Mouse (Mus musculus) layer of hippocampus, adult 8-10 months (tissue): ENCODE results near the gene Fto. TPM values are rescaled to one million over a fixed set of nuclear protein-coding genes. Genes with fewer than 3 reads are reported as not detected.

Experiments
- DNase-seq, 2 experiments: peaks; one replicate each; pipeline ENCODE4 v3.0.0; 2022; ENCODE audit warnings: low spot score in 2 of 2
- total RNA-seq, 4 experiments: library from RNA; stranded (reverse); gene quantifications; 2 replicates each; pipeline ENCODE4 v1.2.4; 2022

Gene Fto
- total RNA-seq, 4 experiments from 2014 or later: 143 to 151 (median 148) TPM

DNA sequence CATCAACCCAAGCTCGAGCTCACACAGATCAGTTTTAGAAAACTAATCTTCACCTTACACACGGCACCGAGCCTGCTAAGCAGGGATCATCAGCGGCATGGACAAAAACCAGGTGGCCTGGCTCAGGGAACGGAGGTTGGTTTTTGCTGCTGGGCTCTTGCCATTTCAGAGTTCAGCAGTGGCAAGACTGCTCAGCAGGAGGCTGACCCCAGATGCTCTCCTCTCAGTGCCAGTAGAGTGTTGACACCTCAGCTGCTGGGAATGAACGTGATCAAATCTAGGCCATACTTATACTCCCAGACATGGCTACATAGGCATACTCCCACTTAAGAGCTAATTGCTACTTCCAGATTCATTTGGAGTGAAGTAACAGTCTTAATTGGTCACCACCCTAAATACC is 245.1 kb downstream of the Fto start:
- DNase-seq: no peak

DNA sequence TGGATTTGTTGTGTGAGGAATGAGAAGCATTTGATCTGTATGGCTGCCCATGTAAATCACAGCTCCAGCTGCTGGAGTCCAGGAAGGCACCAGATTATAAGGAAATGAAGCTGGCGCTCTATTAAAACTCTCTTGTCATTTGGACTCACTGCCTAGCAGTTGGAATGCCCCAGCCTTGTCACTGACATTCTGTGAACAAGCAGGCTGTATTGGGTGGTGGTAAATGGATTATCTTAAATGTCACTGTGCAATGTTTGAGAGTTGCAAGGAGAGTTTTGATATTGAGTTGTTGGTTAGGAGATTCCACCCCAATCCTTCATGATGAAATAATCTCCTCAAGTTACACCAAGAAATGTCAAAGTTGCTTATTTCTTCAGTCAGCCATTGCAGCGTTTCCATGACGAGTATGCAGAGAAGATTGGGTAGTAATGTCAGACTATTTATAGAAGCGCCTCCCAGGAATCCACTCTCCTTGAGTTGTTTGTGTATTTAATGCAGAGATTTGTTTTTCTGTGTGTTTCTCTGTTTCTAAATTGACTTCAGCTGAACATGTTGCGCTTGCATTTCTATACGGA is 246.8 kb downstream of the Fto start:
- no peak for DNase-seq

DNA sequence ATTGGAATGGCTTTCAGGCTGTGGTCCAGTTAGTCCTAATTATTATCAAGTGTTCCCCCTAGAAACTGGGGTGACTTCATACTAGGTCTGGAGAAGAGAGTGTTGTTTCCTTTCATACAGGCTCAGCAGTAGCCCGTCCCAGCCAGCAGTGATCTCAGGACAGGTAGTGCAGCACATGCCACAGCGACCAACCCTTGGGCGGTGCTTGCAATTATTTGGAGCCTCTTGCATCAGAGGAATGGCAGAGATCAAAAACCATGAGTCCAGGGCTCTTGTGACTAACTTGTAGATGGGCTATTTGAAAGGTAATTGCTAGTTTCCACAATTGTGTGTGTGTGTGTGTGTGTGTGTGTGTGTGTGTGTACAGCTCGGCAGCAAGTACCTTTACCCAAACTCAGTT is 247.9 kb downstream of the Fto start:
- no peak for DNase-seq

DNA sequence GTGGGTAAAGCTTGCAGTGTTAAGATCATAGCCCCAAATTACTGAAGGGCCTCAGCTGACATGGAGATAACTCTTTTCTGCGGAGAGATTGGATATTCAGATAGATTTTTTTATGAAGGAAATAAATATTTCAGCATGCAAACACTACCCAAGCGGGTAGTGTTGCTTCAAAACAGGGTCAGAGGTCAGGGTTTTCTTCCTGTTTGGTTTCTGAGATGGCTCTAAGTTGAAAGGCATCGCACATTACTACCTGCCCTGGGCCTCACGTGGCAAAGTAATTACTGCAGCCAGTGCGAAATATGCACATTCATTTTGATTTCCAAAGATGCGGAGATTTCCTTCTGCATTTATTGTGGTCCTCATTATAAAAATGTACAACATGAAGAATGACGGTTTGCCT is 249.3 kb downstream of the Fto start:
- DNase-seq: no peak

DNA sequence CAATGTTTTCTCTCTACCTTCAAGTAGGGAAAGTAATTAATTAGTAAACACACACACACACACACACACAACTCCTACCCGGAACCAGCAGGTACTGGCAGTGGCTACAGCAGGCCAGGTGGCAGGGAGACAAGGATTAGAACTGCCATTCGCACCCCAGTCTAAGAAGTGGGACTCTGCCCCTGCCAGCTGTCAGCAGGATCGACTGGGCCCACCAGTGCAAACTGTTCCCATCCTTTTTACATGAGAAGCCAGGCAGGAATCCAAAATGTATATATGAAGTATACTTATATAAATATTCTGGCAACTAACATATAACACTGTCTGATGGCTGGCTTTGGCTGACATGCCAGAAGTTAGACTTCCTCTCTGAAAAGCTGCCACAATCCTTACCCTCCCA is 250.0 kb downstream of the Fto start:
- DNase-seq: no peak

DNA sequence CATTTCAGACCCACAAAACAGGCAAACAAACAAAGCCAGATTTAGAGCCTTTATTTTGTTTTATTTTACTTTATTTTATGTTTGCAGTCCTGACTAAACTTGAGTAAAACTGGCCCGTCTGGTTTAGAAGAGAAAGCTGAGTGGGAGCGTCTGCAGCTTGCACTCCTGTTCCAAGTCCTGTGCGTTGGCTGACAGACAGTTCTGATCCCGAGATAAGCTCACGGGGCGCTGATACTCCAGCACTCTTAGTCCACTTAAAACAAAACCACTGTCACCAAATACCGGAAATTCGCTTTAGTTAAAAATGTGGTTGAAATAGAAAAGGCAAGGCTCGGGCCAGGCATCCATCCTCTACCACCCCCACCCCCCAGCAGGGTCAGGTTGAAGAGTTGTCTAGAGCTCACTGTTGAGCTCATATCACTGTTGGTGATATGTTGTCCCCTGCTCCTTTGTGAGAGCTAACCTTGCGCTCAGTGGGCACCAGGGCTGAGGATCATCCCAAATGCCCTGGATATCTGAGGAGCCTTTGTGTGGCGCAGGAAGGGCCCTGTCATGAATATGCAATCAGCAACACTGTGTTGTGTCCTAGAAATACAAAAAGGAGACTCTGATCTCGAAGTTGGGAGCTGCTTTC is 252.7 kb downstream of the Fto start:
- DNase-seq: peak; percentile 23 to 33

DNA sequence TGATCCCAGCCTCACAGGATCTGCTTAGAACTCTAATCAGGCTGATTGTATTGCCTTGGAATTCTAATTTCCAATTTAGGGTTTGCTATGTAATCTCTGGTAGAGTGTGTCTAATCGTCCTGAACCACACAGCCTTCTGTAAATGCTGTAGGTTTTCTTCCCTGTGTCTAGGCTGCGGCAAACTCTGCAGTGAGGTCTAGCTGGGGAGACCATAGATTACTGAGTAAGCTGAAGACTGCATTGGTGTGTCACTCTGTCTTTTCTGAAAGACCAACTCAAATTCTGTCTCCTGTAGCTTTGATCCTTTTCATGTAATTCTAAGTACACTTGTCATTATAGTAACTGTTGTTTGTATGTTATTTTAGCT is 253.2 kb downstream of the Fto start:
- no peak for DNase-seq

DNA sequence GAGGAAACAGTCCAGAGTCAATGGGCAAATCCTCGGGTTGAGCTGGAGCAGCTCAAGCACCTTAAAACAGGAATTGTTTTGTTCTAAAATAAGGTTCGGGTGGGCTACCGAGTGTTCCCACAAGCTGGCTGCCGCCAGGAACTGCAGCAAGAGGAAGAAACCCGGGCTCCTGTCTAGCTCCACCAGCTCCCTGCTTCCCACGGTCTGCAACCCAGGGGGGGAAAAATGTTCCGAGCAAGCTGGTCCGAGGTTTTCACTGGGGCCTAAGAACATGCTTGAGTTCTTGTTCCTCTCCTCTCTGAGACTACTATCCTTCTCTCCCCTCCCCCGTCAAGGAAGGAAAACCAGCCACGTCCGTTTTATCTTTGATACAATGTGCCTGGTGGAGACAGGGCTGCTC is 256.5 kb downstream of the Fto start:
- no peak for DNase-seq

DNA sequence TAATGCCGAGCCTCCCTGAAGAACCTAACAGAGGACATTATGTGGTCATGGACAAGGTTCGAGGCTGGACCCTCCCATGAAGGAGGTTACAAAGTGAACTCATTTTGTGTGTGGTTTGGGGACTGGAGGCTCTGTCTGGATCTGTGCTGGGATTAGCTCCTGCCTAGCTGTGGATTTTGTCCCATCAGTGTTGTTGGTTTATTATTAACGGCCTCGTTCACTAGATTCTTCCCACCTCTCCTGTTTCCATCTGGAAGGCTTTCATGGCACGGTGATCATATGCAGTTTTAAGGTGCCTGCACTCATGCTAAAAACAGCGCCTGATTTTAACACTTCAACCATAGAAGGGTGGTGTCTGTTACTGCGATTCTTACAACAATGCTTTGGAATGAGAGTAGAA is 257.5 kb downstream of the Fto start:
- DNase-seq: no peak

DNA sequence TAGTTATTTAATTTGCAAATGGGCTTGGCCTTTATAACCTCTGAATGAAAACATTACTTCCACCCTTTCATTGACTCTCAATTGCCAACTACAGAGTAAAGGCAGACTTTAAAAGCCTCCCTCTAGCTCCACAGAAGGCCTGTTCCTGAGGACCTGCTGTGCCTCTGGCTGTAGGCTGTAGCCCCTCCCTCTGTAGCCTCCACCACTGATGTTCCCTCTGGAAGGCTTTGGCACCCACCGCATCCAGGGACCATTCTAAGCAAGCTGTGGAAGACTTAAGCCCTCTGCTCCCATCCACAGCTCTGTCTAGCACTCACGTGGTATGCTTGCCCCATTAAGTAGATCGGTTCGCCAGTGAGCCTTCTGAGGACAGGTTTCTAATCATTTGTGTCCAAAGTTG is 258.7 kb downstream of the Fto start:
- DNase-seq: no peak

DNA sequence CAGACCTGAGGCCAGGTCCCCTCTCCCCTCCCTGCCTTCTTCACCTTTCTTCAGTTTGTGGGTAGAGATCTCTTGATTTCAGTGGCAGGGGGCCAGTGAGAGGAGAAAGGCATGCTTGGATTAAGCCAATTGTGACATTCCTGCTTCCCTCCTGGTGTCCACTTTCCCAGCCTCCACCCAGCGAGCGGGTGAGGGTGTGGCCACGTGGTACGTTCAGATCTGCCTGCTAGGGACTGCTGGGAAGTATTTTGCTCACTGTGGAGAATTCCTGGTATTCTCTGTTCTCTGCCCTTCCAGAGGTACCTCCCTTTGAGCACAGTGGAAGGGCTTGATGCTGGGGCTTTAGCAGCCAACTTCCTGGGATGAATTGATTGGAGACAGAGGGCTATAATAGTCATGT is 259.3 kb downstream of the Fto start:
- no peak for DNase-seq

DNA sequence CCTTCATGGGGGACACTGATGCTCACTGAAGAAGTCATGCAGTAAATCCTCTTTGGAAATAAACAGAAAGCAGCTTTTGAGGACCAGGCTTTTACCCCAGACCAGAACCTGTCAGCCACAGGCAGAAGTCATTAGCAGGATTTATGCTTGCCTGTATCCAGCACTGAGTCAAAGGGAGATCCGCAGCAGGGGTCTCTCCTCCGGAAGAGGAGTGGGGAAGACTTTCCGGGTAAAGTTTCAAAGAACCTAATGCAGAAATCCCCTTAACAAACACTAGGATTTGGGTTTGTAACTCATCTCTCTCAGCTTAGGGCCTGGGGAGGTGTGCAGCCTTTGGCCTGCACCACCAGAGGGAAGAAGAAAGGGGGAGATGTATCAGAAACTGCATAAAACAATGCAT is 262.3 kb downstream of the Fto start:
- no peak for DNase-seq

DNA sequence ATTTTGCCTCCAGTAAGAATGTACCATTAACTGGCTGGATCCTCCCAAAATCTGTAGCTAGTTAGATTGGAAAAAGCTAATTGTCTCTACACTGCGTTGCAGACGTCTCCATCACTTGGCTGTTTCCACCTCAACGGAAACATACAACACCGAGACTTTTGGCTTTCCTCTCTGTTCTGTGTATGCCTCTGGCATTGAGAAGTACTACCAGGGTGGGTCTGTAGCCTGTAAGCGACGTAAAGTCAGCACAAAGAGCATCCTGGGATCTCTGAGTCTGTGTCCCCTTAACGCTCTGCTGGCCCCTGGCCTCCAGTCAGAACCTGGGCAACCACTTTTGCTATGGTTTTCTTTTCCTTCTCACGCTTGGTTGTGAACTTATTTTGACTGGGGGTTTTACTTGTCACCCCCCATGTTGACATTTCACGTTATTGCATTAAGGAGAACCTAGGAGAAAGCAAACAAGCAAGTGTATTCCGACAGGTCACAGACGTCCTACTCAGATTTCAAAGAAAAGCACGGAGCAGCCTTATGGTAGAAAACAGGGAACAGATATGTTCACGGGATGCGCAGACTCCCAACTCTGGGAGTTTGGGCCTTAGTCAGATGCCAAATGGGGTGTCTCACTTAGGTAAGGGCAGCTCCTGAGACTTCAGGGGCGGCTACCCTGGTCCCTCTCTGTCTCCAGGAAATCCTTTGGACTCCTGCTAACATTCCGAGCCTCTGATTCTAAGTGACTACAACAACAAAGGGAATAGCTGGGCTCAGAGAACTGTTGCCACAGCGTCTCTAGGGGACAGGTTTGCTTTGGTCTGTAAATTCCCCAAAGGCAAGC is 263.0 kb downstream of the Fto start:
- DNase-seq: no peak

DNA sequence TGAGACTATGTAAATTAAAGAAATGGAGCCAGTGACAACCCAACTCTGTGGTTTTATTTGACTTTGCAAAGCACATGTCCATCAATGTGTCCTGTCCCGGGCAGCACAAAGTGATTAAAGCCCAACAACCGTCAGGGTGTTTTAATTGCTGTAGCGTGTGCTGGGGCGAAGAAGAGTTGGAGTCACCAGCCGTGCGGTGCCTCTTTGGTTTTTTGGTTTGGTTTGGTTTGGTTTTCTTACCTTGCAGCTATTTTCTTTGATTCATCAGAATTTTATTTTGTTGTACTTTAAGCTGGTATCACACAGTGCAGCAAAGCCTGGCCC is 263.6 kb downstream of the Fto start:
- no peak for DNase-seq

DNA sequence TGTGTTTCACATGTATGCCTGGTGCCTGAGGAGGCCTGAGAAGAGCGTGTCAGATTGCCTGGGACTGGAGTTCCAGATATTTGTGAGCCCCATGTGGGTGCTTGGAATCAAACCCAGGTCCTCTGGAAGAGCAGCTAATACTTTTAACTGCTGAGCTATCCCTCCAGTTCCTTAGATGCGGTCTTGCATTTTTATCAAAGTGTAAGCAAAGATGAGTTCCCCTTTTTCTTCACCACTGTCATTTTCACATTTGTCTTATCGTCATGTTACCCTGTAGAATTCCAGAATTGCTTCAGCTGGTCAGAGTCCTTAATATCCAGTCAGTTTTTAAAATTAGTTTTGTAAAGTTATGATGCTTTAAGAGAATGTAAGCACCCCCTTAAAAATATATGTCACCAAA is 264.3 kb downstream of the Fto start:
- no peak for DNase-seq

DNA sequence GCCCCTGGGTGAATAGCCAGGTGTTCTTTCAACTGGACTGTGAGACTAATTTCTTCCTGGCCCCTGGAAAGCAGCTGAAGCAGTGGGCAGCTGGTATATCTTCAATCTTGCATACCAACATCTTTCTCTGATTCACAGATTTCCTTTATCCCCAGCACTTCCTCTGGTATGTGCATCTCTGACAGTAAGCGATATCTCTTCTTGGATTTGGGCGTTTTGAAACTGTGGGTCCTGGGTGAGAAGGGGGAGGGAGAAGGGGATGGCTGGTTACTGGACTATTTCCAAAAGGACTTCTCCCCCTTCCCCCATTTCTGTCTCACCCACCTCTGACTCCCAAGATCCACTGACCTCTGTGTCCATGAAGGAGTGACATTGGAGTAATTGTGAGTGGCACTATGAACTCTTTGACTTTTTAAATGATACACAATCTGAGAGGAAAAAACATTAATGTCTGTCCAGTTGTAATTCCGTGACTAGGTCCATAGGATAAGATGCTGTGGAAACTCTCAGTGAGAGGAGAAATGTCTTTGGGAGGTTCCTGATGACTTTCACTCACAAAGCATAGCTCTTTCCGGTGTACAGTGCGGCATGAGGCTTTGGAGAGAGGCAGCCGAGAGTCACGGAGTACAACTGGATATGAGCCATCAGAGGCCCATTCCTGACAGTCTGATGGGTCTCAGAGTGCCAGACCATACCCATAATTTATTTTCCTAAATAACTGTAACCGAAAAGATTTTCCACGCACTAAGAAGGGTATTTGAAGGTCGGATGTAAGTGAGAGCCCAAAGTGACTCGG is 271.5 kb downstream of the Fto start:
- DNase-seq: no peak

DNA sequence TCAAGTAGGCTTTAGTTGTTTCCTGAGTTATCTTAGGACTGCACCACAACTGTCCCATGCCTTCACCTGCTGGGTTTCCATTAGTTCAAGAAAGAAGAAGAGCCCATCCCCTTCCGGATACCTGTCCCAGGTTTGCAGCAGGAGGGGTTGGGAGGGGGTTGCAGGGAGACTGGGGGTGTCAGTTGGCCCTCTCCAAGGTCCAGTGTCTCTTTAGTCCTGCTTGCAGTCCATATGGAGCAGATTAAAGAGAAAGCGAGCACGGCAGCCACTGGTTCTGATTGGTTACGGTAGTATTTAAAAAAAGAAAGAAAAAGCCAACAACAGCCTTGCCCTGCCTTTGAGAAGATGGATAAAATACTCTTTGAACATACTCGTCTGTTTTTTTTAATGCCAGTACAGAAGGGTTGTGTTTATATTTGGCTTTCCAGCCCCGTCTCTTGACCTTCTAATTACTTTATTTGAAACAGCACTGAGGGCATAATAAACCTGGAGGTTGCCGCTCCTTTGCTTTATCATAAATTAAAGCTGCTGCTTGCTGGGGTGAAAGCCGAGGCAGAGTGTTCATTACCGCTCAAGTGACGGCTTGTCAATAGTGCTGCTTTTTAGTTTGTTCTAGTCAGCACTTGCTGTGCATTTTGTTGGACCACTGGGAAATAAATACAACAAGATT is 279.2 kb downstream of the Fto start:
- no peak for DNase-seq

DNA sequence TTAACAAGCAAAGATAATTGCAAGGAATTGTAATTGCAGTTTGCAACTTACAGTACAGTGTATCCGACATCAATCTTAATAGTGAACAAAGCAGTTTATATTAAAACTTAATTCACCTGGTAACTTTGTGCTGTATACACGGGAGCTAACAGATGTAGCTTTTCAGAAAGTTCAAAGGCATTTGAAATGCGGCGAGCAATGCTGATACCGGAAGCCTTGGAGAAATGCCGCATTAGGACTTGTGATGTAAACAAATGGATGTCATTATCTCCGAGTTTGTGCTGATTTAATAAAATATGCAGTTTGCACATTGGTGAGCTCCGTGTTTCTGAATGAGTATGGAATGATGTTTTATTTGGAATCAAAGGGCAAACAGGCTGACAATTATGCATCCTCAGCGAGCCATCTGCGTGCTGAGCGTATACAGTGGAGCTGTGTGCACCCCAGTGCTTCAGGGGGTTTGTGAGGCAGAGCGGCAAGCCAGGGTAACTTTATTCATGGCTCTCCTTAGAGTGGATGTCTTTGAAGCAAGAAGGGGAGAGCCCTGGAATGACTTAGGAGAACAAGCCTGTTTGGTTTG is 280.0 kb downstream of the Fto start:
- DNase-seq: no peak

DNA sequence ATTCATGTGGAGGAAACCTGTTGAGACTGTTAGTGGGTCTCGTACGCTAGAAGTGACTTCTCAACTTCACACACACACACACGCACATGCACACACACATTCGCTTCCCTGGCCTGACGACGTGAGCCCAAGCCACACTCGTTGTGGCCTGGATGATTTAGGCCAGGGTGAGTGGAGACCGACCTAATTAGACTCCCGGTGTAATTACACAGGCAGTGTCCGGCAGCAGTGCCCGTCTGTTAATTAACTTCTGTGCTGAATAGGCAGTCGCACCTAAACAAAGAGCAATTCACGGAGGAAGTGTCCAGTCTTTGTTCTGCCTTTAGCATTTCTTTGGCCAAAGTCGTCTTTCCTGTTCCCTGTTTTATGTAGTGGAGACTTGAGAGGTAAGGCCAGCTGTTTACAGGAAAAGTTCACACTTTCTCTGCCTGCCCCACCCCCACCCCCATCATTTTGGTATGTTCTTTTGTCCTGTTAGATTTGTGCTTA is 286.1 kb downstream of the Fto start:
- DNase-seq: no peak

DNA sequence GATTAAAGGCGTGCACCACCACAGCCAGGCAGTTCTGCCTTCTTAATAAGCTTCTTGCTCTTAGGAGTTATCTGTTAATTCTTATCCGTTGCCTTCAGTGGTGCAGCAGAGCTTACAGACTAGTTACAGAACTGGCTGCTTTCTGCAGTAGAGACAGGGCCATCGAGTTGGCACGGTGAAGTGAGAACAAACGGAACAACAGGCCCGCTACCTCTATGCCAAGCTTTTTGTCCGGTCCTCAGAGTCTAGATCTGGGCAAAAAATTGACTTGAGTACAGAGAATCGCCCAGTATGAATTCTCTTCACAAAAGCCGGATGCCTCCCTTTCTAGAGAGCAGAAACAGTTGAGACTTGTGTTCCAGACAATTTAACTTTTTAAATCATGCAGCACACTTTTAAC is 290.4 kb downstream of the Fto start:
- no peak for DNase-seq

DNA sequence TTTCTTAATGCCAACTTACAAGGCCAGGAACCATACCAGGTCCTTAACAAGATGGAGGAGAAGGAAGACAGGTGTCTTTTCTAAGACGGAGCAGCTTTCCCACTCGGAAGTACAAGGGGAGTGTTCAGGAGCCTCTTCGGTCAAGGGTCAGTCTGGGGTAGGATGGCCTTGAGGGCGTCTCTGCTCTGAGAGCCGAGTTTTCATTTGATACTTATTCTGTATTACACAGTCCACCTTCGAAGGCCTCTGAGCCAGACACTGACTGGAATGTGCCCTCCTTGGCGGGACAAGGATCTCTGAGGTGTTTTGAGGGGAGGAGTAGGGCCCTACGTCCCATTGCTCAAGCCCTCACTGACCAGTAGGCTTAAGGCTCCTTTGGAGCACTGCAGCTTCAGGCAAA is 292.6 kb downstream of the Fto start:
- DNase-seq: no peak
